Mouse (Mus musculus): ENCODE measurements around the gene Snrpa. TPM values are rescaled to one million over a fixed set of nuclear protein-coding genes. Genes with fewer than 3 reads are reported as not detected.

Gene Snrpa
- polyA plus RNA-seq, 1 experiment from 2014 or later = 111 TPM

- 3% methylated on average over 8 of the region's 8 CpGs for WGBS
- Histone ChIP-seq H3K27me3 (no peaks in the 10 kb centered on the region), H3K4me1 (replicated peaks) (peaks cover 59% of the 10 kb centered on the region), H3K9ac (peak overlapping the region; percentile 74), H3K4me2 (peak overlapping the region; percentile 82), H3K27ac (peak overlapping the region; percentile 98), H3K36me3 (peaks cover 12% of the 10 kb centered on the region), H3K4me3 (peak overlapping the region; percentile 66), H3K9me3 (replicated peaks) (no peaks in the 10 kb centered on the region)
- no peak for ATAC-seq (replicated peaks; ENCODE audit: insufficient number of reproducible peaks, insufficient read depth, low FRiP score, low read depth)
Observed at GRCm38 (mm10) chr7:27165696-27166095, 30.4 kb downstream of the Snrpa start.

GRCm38 (mm10) chr7:27165007-27165655 is 30.9 kb downstream of the Snrpa start:
- Histone ChIP-seq H3K9me3 (replicated peaks) (no peaks in the 10 kb centered on the region), H3K4me1 (replicated peaks) (peaks cover 64% of the 10 kb centered on the region), H3K4me3 (peak overlapping the region; percentile 66), H3K9ac (peak overlapping the region; percentile 74), H3K36me3 (peaks cover 11% of the 10 kb centered on the region), H3K27ac (peak overlapping the region; percentile 98), H3K4me2 (peak overlapping the region; percentile 82), H3K27me3 (no peaks in the 10 kb centered on the region)
- ATAC-seq (replicated peaks; ENCODE audit: insufficient number of reproducible peaks, insufficient read depth, low FRiP score, low read depth) = no peak
- 68% methylated on average over 23 of the region's 23 CpGs for WGBS

DNA sequence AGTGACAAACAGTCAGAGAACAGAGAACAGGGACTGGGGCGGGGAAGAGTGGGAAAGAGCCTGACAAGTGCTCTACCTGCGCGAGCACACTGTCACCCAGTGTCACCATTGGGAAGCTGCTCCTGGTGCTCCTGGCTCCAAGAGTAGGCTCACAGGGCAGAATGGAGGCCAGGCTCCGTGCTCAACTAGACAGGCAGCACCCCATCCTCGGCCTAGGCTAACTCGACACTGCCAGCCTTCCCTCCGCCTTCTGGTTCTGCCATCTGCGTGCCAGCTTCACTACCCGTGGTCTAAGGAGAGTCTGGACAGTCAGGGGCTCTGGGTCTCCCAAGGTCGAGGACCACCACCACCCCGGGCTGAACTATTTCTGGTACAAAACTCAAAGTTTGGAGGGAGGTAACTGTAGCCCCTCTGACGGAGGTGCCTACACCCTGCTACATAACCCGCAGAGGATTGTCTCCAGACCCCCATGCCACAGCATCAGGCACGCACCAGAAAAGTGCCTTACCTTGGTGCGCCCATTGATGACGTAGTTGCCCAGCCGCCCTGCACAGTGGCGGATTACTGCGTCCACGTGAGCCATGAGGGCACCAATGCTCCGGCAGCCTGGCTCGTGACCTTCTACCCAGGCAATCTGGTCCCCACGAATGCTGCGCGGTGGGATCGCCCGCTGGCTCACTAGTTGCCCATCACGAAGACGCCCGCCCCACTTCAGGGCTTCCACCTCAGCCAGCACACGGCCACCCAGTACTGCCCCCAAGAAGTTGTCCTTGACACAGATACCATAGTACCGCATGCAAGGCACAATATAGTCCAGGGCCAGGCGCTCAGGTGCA is 31.7 kb downstream of the Snrpa start:
- no peaks in the 10 kb centered on the region for H3K27me3 ChIP-seq
- no peak overlapping the region for H3K27ac ChIP-seq
- H3K4me1 ChIP-seq (replicated peaks) = peaks cover 66% of the 10 kb centered on the region
- peaks cover 16% of the 10 kb centered on the region for H3K36me3 ChIP-seq
- H3K9me3 ChIP-seq (replicated peaks) = no peaks in the 10 kb centered on the region
- peak overlapping the region; percentile 82 for H3K4me2 ChIP-seq
- H3K4me3 ChIP-seq = peak overlapping the region; percentile 66
- WGBS = 81% methylated on average over 33 of the region's 33 CpGs
- ATAC-seq (replicated peaks; ENCODE audit: insufficient number of reproducible peaks, insufficient read depth, low FRiP score, low read depth) = no peak
- peak overlapping the region; percentile 74; the same call in 1 of the 2 replicates for H3K9ac ChIP-seq

DNA sequence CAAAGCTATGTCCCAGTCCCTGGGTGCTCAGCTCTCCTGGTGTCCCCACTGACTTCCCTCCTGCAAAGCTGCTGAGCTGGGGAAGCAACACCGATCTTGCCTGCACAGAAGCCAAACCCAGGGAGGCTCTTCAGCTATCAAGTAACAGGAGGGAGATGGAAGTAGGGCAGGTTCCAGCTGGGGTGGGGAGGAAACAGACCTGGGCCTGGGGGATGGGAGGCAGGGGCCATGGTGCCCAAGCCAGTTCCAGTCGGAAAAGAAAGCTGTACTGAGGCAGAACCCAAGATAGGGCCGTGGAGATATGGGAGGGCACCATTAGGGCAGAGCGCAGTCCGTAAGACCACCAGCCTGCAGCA is 32.6 kb downstream of the Snrpa start:
- H3K27ac ChIP-seq = no peak overlapping the region
- peaks cover 66% of the 10 kb centered on the region for H3K4me1 ChIP-seq (replicated peaks)
- H3K27me3 ChIP-seq = no peaks in the 10 kb centered on the region
- H3K36me3 ChIP-seq = peaks cover 25% of the 10 kb centered on the region
- WGBS = 47% methylated on average over 5 of the region's 5 CpGs
- H3K4me2 ChIP-seq = peak overlapping the region; percentile 82
- H3K4me3 ChIP-seq = peak overlapping the region; percentile 66; the same call in 1 of the 2 replicates
- 0 out of 2 replicates have a peak overlapping the region, but pooled peaks have one; percentile 10 for H3K9ac ChIP-seq
- no peak for ATAC-seq (replicated peaks; ENCODE audit: insufficient number of reproducible peaks, insufficient read depth, low FRiP score, low read depth)
- H3K9me3 ChIP-seq (replicated peaks) = no peaks in the 10 kb centered on the region

DNA sequence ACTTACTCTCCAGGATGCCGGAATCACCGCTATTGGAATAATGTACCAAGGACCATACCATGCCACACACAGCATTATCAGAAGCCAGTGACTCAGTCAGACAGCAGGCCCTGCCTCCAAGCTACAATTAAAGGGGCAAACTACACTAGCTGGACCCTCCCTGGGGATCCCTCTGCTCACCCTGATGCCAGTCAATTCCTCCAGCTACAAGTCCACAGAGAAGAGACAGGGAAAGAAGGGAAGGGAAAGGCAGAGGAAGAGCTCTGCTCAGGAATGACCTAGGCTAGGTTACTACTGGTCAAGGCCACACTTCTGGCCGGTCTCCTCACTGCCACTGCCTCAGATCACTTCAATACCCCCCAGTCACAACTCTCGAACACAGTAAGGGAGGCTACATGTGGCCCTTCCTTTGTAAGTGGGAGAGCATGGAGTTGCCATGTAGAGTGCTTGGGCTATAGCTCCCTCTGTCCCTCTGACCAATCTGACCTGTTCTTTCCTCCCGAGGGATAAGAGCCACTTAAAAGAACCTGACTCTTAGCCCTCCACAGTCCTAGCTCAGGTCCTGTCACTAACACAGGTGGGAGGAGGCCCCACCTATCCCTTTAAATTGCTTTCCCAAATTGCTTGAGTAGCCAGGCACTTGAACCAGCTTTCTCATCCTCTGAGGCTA is 33.2 kb downstream of the Snrpa start:
- Histone ChIP-seq H3K9ac (0 out of 2 replicates have a peak overlapping the region, but pooled peaks have one; percentile 10), H3K4me2 (peak overlapping the region; percentile 82), H3K27ac (no peak overlapping the region), H3K27me3 (no peaks in the 10 kb centered on the region), H3K4me3 (no peak overlapping the region), H3K9me3 (replicated peaks) (no peaks in the 10 kb centered on the region), H3K4me1 (replicated peaks) (peaks cover 66% of the 10 kb centered on the region), H3K36me3 (peaks cover 30% of the 10 kb centered on the region)
- 71% methylated on average over 5 of the region's 5 CpGs for WGBS
- ATAC-seq (replicated peaks; ENCODE audit: insufficient number of reproducible peaks, insufficient read depth, low FRiP score, low read depth) = no peak

DNA sequence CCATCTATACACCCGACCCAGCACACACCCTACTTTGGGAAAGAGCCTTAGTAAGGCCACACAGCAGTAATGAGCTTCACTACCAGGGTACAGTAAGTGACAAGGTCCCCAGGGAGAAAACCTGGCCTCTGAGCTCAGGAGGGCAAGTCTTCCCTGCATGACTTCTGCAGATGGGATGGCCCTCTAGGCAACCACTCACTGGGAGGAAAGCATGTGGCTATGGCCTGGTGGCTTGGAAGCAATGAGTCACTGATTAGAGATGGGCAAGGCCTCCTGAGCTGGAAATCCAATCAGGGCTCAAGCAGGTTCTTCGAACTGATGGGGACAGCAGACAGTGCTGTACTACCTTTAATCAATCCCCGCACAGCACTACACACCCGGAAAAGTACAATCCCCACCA is 34.3 kb downstream of the Snrpa start:
- WGBS = 75% methylated on average over 4 of the region's 4 CpGs
- ATAC-seq (replicated peaks; ENCODE audit: insufficient number of reproducible peaks, insufficient read depth, low FRiP score, low read depth) = no peak
- peaks cover 39% of the 10 kb centered on the region for H3K36me3 ChIP-seq
- H3K4me1 ChIP-seq (replicated peaks) = peaks cover 58% of the 10 kb centered on the region
- no peaks in the 10 kb centered on the region for H3K9me3 ChIP-seq (replicated peaks)
- no peak overlapping the region for H3K9ac ChIP-seq
- H3K27ac ChIP-seq = no peak overlapping the region
- H3K27me3 ChIP-seq = no peaks in the 10 kb centered on the region
- H3K4me2 ChIP-seq = no peak overlapping the region
- H3K4me3 ChIP-seq = no peak overlapping the region

DNA sequence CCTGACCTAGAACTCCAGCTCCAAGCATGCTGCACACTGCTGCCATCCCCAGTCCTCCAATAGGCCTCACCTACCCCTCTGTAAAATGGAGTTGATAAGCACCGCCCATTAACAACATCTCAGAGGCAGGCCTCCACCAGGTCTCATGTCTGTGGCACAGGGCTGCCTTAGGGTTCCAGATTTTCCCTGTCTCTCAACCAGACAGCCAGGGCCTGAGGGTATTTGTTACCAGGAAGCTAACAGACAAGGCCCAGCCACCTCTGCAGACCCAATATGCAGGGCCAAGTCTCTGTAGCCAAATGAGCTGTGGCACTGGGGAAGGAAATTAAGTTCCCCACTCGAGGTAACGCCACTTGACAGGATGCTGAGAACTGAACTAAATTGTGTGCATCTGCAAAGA is 35.1 kb downstream of the Snrpa start:
- H3K4me1 ChIP-seq (replicated peaks) = peaks cover 58% of the 10 kb centered on the region
- no peak for ATAC-seq (replicated peaks; ENCODE audit: insufficient number of reproducible peaks, insufficient read depth, low FRiP score, low read depth)
- WGBS = 82% methylated on average over 3 of the region's 3 CpGs
- peaks cover 39% of the 10 kb centered on the region for H3K36me3 ChIP-seq
- H3K4me3 ChIP-seq = no peak overlapping the region
- H3K27me3 ChIP-seq = no peaks in the 10 kb centered on the region
- H3K9me3 ChIP-seq (replicated peaks) = no peaks in the 10 kb centered on the region
- no peak overlapping the region for H3K27ac ChIP-seq
- H3K4me2 ChIP-seq = no peak overlapping the region
- H3K9ac ChIP-seq = no peak overlapping the region

DNA sequence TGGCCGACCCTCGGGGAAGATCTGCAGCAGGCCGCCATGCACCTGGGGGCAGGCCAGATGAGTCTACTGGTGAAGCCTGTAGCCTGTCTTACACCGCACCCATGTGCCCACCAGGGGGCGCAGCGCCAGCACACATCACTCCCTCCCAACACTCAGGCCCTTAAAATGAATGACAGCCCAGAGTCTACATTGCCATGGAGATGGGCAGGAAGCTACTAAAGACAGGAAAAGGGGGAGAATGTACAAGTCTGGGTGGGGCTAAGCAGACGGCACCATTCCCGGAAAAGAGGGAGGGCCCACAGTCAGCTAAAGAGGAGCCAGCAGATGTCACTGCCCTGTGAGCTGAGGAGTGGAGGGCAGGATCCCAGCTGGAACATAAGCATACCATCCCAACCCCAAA is 36.2 kb downstream of the Snrpa start:
- peak; percentile 72 for ATAC-seq (replicated peaks; ENCODE audit: insufficient number of reproducible peaks, insufficient read depth, low FRiP score, low read depth)
- WGBS = 8% methylated on average over 8 of the region's 8 CpGs
- Histone ChIP-seq H3K36me3 (peaks cover 35% of the 10 kb centered on the region), H3K9ac (no peak overlapping the region), H3K9me3 (replicated peaks) (no peaks in the 10 kb centered on the region), H3K4me2 (no peak overlapping the region), H3K27me3 (no peaks in the 10 kb centered on the region), H3K27ac (peak overlapping the region; percentile 28; the same call in 1 of the 2 replicates), H3K4me3 (no peak overlapping the region), H3K4me1 (replicated peaks) (peaks cover 48% of the 10 kb centered on the region)

DNA sequence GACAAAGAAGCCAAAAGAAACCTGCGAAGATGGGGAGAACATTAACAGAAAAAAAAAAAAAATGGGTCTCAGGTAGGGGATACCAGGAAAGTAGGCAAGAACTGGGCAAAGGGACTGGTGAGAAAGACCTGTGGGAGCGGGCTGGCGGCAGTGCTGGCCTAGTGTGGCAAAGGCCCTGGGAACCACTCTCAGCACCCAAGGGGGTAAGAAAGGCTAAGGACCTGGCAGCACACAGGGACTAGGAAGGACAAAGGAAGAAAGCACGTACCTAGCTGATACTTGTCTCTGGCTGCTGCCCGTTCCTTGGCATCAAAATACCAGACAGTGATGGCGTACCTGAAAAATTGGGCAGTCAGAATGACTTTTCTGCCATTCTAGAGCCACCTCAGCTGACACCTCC is 36.8 kb downstream of the Snrpa start:
- no peak for ATAC-seq (replicated peaks; ENCODE audit: insufficient number of reproducible peaks, insufficient read depth, low FRiP score, low read depth)

DNA sequence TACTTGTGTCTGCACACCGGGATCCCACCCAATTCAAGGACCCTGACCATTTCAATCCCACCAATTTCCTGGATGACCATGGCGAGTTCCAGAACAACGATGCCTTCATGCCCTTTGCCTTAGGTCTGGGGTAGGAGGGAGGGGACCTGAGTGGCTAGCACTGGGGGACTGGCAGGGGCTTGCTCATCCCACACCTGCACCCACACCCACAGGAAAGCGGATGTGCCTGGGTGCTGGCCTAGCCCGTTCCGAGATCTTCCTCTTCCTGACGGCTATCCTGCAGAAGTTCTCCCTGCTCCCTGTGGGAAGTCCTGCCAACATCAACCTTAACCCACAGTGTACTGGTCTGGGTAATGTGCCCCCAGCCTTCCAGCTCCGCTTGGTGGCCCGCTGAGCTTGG is 37.9 kb downstream of the Snrpa start:
- H3K36me3 ChIP-seq = peaks cover 32% of the 10 kb centered on the region

More for the DNA sequence above, 36.8 kb downstream of the Snrpa start:
- no peak overlapping the region for H3K4me2 ChIP-seq
- H3K9ac ChIP-seq = no peak overlapping the region
- H3K36me3 ChIP-seq = peaks cover 32% of the 10 kb centered on the region
- H3K9me3 ChIP-seq (replicated peaks) = no peaks in the 10 kb centered on the region
- no peaks in the 10 kb centered on the region for H3K27me3 ChIP-seq
- no peak overlapping the region for H3K4me3 ChIP-seq
- H3K27ac ChIP-seq = no peak overlapping the region
- 91% methylated on average over 6 of the region's 6 CpGs for WGBS
- peaks cover 42% of the 10 kb centered on the region for H3K4me1 ChIP-seq (replicated peaks)

GRCm38 (mm10) chr7:27156005-27156404 is 40.1 kb downstream of the Snrpa start:
- ATAC-seq (replicated peaks; ENCODE audit: insufficient number of reproducible peaks, insufficient read depth, low FRiP score, low read depth) = no peak
- Histone ChIP-seq H3K27ac (no peak overlapping the region), H3K4me3 (no peak overlapping the region), H3K9me3 (replicated peaks) (no peaks in the 10 kb centered on the region), H3K36me3 (peaks cover 32% of the 10 kb centered on the region), H3K4me2 (no peak overlapping the region), H3K27me3 (no peaks in the 10 kb centered on the region), H3K4me1 (replicated peaks) (peaks cover 15% of the 10 kb centered on the region), H3K9ac (no peak overlapping the region)
- WGBS = 76% methylated on average over 13 of the region's 13 CpGs

More for the DNA sequence above, 37.9 kb downstream of the Snrpa start:
- Histone ChIP-seq H3K9ac (no peak overlapping the region), H3K27ac (no peak overlapping the region), H3K4me1 (replicated peaks) (peaks cover 35% of the 10 kb centered on the region), H3K9me3 (replicated peaks) (no peaks in the 10 kb centered on the region), H3K27me3 (no peaks in the 10 kb centered on the region), H3K4me2 (no peak overlapping the region), H3K4me3 (no peak overlapping the region)
- no peak for ATAC-seq (replicated peaks; ENCODE audit: insufficient number of reproducible peaks, insufficient read depth, low FRiP score, low read depth)
- 93% methylated on average over 9 of the region's 9 CpGs for WGBS
